ENCODE assay signal across 17 mouse cellular contexts in the genomic region with DNA sequence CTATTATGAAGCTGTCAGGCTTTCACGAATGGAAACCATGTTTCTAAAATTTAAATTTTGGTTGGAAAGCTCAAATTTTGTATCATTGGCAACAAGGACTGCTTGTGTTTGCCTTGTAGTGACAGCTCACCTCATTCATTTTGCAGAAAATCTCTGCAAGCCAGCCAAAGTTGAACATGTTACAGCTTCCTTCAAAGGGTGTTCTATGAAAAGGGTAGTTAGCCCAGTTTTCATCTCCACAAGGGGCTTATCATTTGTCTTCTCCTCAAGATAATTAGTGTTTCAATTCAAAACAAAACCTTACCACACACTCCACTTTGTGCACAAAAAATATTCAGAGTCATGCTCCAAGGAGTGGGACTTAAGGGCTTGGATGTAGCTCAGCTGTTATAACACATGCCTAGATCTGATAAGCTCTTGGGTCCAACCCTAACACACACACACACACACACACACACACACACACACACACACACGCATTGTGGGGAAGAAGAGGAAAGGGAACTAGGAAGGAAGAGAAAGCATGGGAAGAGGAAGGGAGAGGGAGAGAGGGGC.
A peak's percentile ranks its signal among the peaks of the same experiment; 100 is the strongest.
DNase-seq lines count a peak whose midpoint lies in the region; ATAC-seq lines count a peak whose summit lies in the region.
"Had no signal": no experiment of that assay in that cellular context is flagged by ENCODE, and none has a peak within 500 bp of the region (broad histone marks: within the 10 kb centered on the region; RNA-seq: fewer than 3 reads in every experiment).

No protein-coding gene starts in this region.

- peak; percentile 46 for ATAC-seq in forebrain, embryonic 16.5 days
- ATAC-seq in forebrain, embryonic 11.5 days (replicated peaks; ENCODE audit: low FRiP score) = no peak
- ATAC-seq in lung, embryonic 15.5 days (ENCODE audit: borderline replicate concordance, extremely low read depth, low FRiP score, low TSS enrichment) = peak; percentile 88
- no peak for ATAC-seq in kidney, embryonic 14.5 days (ENCODE audit: low FRiP score, low TSS enrichment)
- ATAC-seq: forebrain, embryonic 15.5 days had no signal

- 0 out of 2 replicates have a peak, but pooled peaks cover 2% of the 10 kb centered on the region for H3K4me1 ChIP-seq in forebrain, embryonic 16.5 days (replicated peaks; ENCODE audit: control insufficient read depth, insufficient read depth, low read length)
- H3K4me1 ChIP-seq in forebrain, embryonic 11.5 days (replicated peaks; ENCODE audit: control insufficient read depth, insufficient read depth, low read length) = no peaks in the 10 kb centered on the region
- no peaks in the 10 kb centered on the region for H3K4me1 ChIP-seq in lung, embryonic 15.5 days
- H3K4me1 ChIP-seq in kidney, embryonic 14.5 days (ENCODE audit: control insufficient read depth, insufficient read depth, low read length) = no peaks in the 10 kb centered on the region
- H3K4me1 ChIP-seq: embryonic facial prominence, embryonic 12.5 days; forebrain, embryonic 15.5 days; heart, embryonic 13.5 days; hindbrain, embryonic 15.5 days had no signal

- H3K27ac ChIP-seq in forebrain, embryonic 16.5 days (ENCODE audit: low read length) = no peak overlapping the region
- H3K27ac ChIP-seq in forebrain, embryonic 11.5 days (ENCODE audit: low read depth, low read length) = no peak overlapping the region
- H3K27ac ChIP-seq in lung, embryonic 15.5 days = no peak overlapping the region
- H3K27ac ChIP-seq in kidney, embryonic 14.5 days (ENCODE audit: low read depth, low read length) = no peak overlapping the region
- H3K27ac ChIP-seq: embryonic facial prominence, embryonic 12.5 days; forebrain, embryonic 15.5 days; heart, embryonic 13.5 days; hindbrain, embryonic 15.5 days had no signal

- no peaks in the 10 kb centered on the region for H3K9me3 ChIP-seq in forebrain, embryonic 16.5 days (ENCODE audit: control insufficient read depth, low read length)
- no peaks in the 10 kb centered on the region for H3K9me3 ChIP-seq in forebrain, embryonic 11.5 days (ENCODE audit: control insufficient read depth, low read length)
- H3K9me3 ChIP-seq in lung, embryonic 15.5 days = no peaks in the 10 kb centered on the region
- no peaks in the 10 kb centered on the region for H3K9me3 ChIP-seq in kidney, embryonic 14.5 days (ENCODE audit: control insufficient read depth, low read length)
- H3K9me3 ChIP-seq: embryonic facial prominence, embryonic 12.5 days; forebrain, embryonic 15.5 days; hindbrain, embryonic 15.5 days had no signal

- H3K9ac ChIP-seq in forebrain, embryonic 16.5 days (replicated peaks; ENCODE audit: low read depth, low read length) = no peak overlapping the region
- H3K9ac ChIP-seq in forebrain, embryonic 11.5 days (ENCODE audit: low read length) = no peak overlapping the region
- H3K9ac ChIP-seq in lung, embryonic 15.5 days = no peak overlapping the region
- H3K9ac ChIP-seq in kidney, embryonic 14.5 days (ENCODE audit: low read depth, low read length) = no peak overlapping the region
- H3K9ac ChIP-seq: embryonic facial prominence, embryonic 12.5 days; forebrain, embryonic 15.5 days; heart, embryonic 13.5 days; hindbrain, embryonic 15.5 days had no signal

- 51% methylated on average over 2 of the region's 2 CpGs for WGBS in forebrain, embryonic 16.5 days
- 86% methylated on average over 2 of the region's 2 CpGs for WGBS in forebrain, embryonic 11.5 days
- WGBS in lung, embryonic 15.5 days = 31% methylated on average over 2 of the region's 2 CpGs
- 74% methylated on average over 2 of the region's 2 CpGs for WGBS in kidney, embryonic 14.5 days

- no peaks in the 10 kb centered on the region for H3K27me3 ChIP-seq in forebrain, embryonic 16.5 days (replicated peaks; ENCODE audit: control insufficient read depth, insufficient read depth, low read length)
- H3K27me3 ChIP-seq in forebrain, embryonic 11.5 days (ENCODE audit: control insufficient read depth, insufficient read depth, low read length) = no peaks in the 10 kb centered on the region
- no peaks in the 10 kb centered on the region for H3K27me3 ChIP-seq in lung, embryonic 15.5 days
- no peaks in the 10 kb centered on the region for H3K27me3 ChIP-seq in kidney, embryonic 14.5 days (ENCODE audit: control insufficient read depth, insufficient read depth, low read length)
- H3K27me3 ChIP-seq: embryonic facial prominence, embryonic 12.5 days; forebrain, embryonic 15.5 days; heart, embryonic 13.5 days; hindbrain, embryonic 15.5 days had no signal

- no peak overlapping the region for H3K4me2 ChIP-seq in forebrain, embryonic 16.5 days (ENCODE audit: low read length)
- no peak overlapping the region for H3K4me2 ChIP-seq in forebrain, embryonic 11.5 days (ENCODE audit: low read depth, low read length, severe bottlenecking)
- H3K4me2 ChIP-seq in lung, embryonic 15.5 days = no peak overlapping the region
- no peak overlapping the region for H3K4me2 ChIP-seq in kidney, embryonic 14.5 days (replicated peaks; ENCODE audit: low read depth, low read length)
- H3K4me2 ChIP-seq: embryonic facial prominence, embryonic 12.5 days; forebrain, embryonic 15.5 days; heart, embryonic 13.5 days; hindbrain, embryonic 15.5 days had no signal

- no peak overlapping the region for H3K4me3 ChIP-seq in forebrain, embryonic 16.5 days (replicated peaks; ENCODE audit: low read length)
- H3K4me3 ChIP-seq in forebrain, embryonic 11.5 days (ENCODE audit: low read depth, low read length) = no peak overlapping the region
- no peak overlapping the region for H3K4me3 ChIP-seq in lung, embryonic 15.5 days
- H3K4me3 ChIP-seq in kidney, embryonic 14.5 days (ENCODE audit: low read length) = no peak overlapping the region
- H3K4me3 ChIP-seq: embryonic facial prominence, embryonic 12.5 days; forebrain, embryonic 15.5 days; heart, embryonic 13.5 days; hindbrain, embryonic 15.5 days had no signal

- DNase-seq in forebrain, embryonic 11.5 days (ENCODE audit: low spot score) = no peak
- no peak for DNase-seq in lung, postnatal 14 days
- peak; percentile 48 for DNase-seq in lung, postnatal 10 days
- no peak for DNase-seq in c-Kit-positive CD71-positive TER-119-positive erythroid progenitor cells, embryonic 14.5 days (ENCODE audit: low spot score)
- DNase-seq: adrenal gland, postnatal 10 days; cerebellum, adult 11 months; cerebellum, adult 9-10 months; cerebellum, postnatal 25 days; gastrocnemius, postnatal 14 days; heart, postnatal 36 days had no signal

- no peaks in the 10 kb centered on the region for H3K36me3 ChIP-seq in forebrain, embryonic 16.5 days (ENCODE audit: control insufficient read depth, insufficient read depth)
- no peaks in the 10 kb centered on the region for H3K36me3 ChIP-seq in forebrain, embryonic 11.5 days (ENCODE audit: control insufficient read depth, insufficient read depth, low read length)
- no peaks in the 10 kb centered on the region for H3K36me3 ChIP-seq in lung, embryonic 15.5 days
- no peaks in the 10 kb centered on the region for H3K36me3 ChIP-seq in kidney, embryonic 14.5 days (ENCODE audit: control insufficient read depth, insufficient read depth, low read length)
- H3K36me3 ChIP-seq: embryonic facial prominence, embryonic 12.5 days; forebrain, embryonic 15.5 days; heart, embryonic 13.5 days; hindbrain, embryonic 15.5 days had no signal

Comparison
In these comparisons a context has a peak if more than half of its experiments do, and no peak if none do; other contexts are left out.
1. ATAC-seq: peak in forebrain, embryonic 16.5 days (single experiment) and lung, embryonic 15.5 days (single experiment); none in forebrain, embryonic 11.5 days (single experiment) and kidney, embryonic 14.5 days (single experiment).